In genomic region chr11:115381743-115382539, GRCm38 (mm10) we compare ENCODE assay signal across 8 mouse cellular contexts. TPM values are rescaled to one million over a fixed set of nuclear protein-coding genes. Genes with fewer than 3 reads are reported as not detected.
A peak's percentile ranks its signal among the peaks of the same experiment; 100 is the strongest.
DNase-seq lines count a peak whose midpoint lies in the region; ATAC-seq and TF ChIP-seq lines count a peak whose summit lies in the region.

Cdr2l (plus strand) TSS chr11:115381916.

- DNase-seq in spleen, adult 18-20 months, result peak; percentile 30 to 39
- no peak for DNase-seq in spleen, adult 12 weeks (ENCODE audit: low spot score)
- DNase-seq in embryonic facial prominence, embryonic 14.5 days (ENCODE audit: low spot score), result peak; percentile 97
- DNase-seq in heart, adult 9 months (ENCODE audit: low spot score in 2 of 2), result peak; percentile 94 to 96
- peak; percentile 94 for DNase-seq in kidney, adult 9 months
- peak; percentile 87 for DNase-seq in limb, embryonic 14.5 days (ENCODE audit: low spot score)
- peak; percentile 93 for DNase-seq in midbrain, postnatal 0 days (ENCODE audit: low spot score)
- peak; percentile 72 for DNase-seq in telencephalon, adult 2 months (ENCODE audit: low read depth, low spot score)

- no peak for TF ChIP-seq CTCF in midbrain, postnatal 0 days (IDR thresholded peaks at IDR 0.05)

- peak; percentile 91 for ATAC-seq in embryonic facial prominence, embryonic 14.5 days (ENCODE audit: low read depth)
- ATAC-seq in limb, embryonic 14.5 days (ENCODE audit: low FRiP score, low read depth), result peak; percentile 95
- ATAC-seq in midbrain, postnatal 0 days (ENCODE audit: low FRiP score), result peak; percentile 86

- peak; percentile 83; the same call in 1 of the 2 replicates for TF ChIP-seq POLR2A in limb, embryonic 14.5 days (IDR thresholded peaks at IDR 0.05; ENCODE audit: borderline replicate concordance, extremely low read depth, insufficient read depth, insufficient read length)

- H3K27me3 ChIP-seq in embryonic facial prominence, embryonic 14.5 days (replicated peaks; ENCODE audit: control insufficient read depth, insufficient read depth, low read length), result no peaks in the 10 kb centered on the region
- H3K27me3 ChIP-seq in limb, embryonic 14.5 days (ENCODE audit: control insufficient read depth, insufficient read depth, low read length), result no peaks in the 10 kb centered on the region
- H3K27me3 ChIP-seq in midbrain, postnatal 0 days (ENCODE audit: insufficient read depth, low read length), result no peaks in the 10 kb centered on the region

- H3K4me2 ChIP-seq in embryonic facial prominence, embryonic 14.5 days (ENCODE audit: low read depth, low read length), result peak within 1 kb of the TSS; percentile 70
- peak within 1 kb of the TSS; percentile 79 for H3K4me2 ChIP-seq in limb, embryonic 14.5 days (replicated peaks; ENCODE audit: low read depth, low read length, severe bottlenecking)
- peak within 1 kb of the TSS; percentile 82 for H3K4me2 ChIP-seq in midbrain, postnatal 0 days (ENCODE audit: low read depth, low read length, poor library complexity, severe bottlenecking)

- H3K4me1 ChIP-seq in embryonic facial prominence, embryonic 14.5 days (ENCODE audit: control insufficient read depth, insufficient read depth, low read length), result peaks cover 29% of the 10 kb centered on the region
- peaks cover 18% of the 10 kb centered on the region for H3K4me1 ChIP-seq in limb, embryonic 14.5 days (ENCODE audit: control insufficient read depth, insufficient read depth, low read length)
- H3K4me1 ChIP-seq in midbrain, postnatal 0 days (ENCODE audit: insufficient read depth, low read length), result peaks cover 17% of the 10 kb centered on the region

- peak within 1 kb of the TSS; percentile 89 for H3K9ac ChIP-seq in embryonic facial prominence, embryonic 14.5 days (ENCODE audit: low read depth, low read length)
- peak within 1 kb of the TSS; percentile 88 for H3K9ac ChIP-seq in limb, embryonic 14.5 days (ENCODE audit: low read depth, low read length, severe bottlenecking)
- H3K9ac ChIP-seq in midbrain, postnatal 0 days (replicated peaks; ENCODE audit: low read length, poor library complexity, severe bottlenecking), result peak within 1 kb of the TSS; percentile 97

- H3K9me3 ChIP-seq in embryonic facial prominence, embryonic 14.5 days (ENCODE audit: control insufficient read depth, low read length), result no peaks in the 10 kb centered on the region
- no peaks in the 10 kb centered on the region for H3K9me3 ChIP-seq in limb, embryonic 14.5 days (ENCODE audit: control insufficient read depth, low read length)
- no peaks in the 10 kb centered on the region for H3K9me3 ChIP-seq in midbrain, postnatal 0 days (ENCODE audit: low read length)

- peak within 1 kb of the TSS; percentile 82 for H3K4me3 ChIP-seq in embryonic facial prominence, embryonic 14.5 days (ENCODE audit: low read depth, low read length)
- H3K4me3 ChIP-seq in limb, embryonic 14.5 days (replicated peaks; ENCODE audit: low read length), result peak within 1 kb of the TSS; percentile 81
- peak within 1 kb of the TSS; percentile 90 for H3K4me3 ChIP-seq in midbrain, postnatal 0 days (ENCODE audit: low read depth, low read length)

- under 1% methylated on average over 30 of the region's 76 CpGs for WGBS in embryonic facial prominence, embryonic 14.5 days
- WGBS in limb, embryonic 14.5 days, result under 1% methylated on average over 38 of the region's 76 CpGs
- under 1% methylated on average over 71 of the region's 76 CpGs for WGBS in midbrain, postnatal 0 days

- peak within 1 kb of the TSS; percentile 86 for H3K27ac ChIP-seq in embryonic facial prominence, embryonic 14.5 days (replicated peaks; ENCODE audit: low read depth, low read length)
- peak within 1 kb of the TSS; percentile 87 for H3K27ac ChIP-seq in limb, embryonic 14.5 days (replicated peaks; ENCODE audit: low read depth, low read length)
- H3K27ac ChIP-seq in midbrain, postnatal 0 days (ENCODE audit: low read depth, low read length), result peak within 1 kb of the TSS; percentile 95

- H3K36me3 ChIP-seq in embryonic facial prominence, embryonic 14.5 days (ENCODE audit: control insufficient read depth, insufficient read depth, low read length), result no peaks in the 10 kb centered on the region
- H3K36me3 ChIP-seq in limb, embryonic 14.5 days (ENCODE audit: control insufficient read depth, insufficient read depth, low read length), result no peaks in the 10 kb centered on the region
- H3K36me3 ChIP-seq in midbrain, postnatal 0 days (ENCODE audit: insufficient read depth, low read length), result no peaks in the 10 kb centered on the region

RNA-seq across cellular contexts. Expression of gene Cdr2l, which starts in this region (rescaled TPM):
- polyA plus RNA-seq in embryonic facial prominence, embryonic 14.5 days (2014; fragmentation: Nextera tagmentation; extraction: Ambion mirVana), result 11.7 and 12.3 TPM in 2 replicates
- polyA plus RNA-seq in limb, embryonic 14.5 days (2012; rRNA removed), result 18.8 and 23.9 TPM in 2 replicates
- polyA plus RNA-seq in limb, embryonic 14.5 days (2014; fragmentation: Nextera tagmentation; extraction: Ambion mirVana), result 10.9 and 11.1 TPM in 2 replicates
- 66.0 and 68.8 TPM in 2 replicates for total RNA-seq in midbrain, postnatal 0 days (2014; rRNA removed)
- polyA plus RNA-seq in midbrain, postnatal 0 days (2015; fragmentation: Nextera tagmentation; extraction: Ambion mirVana), result 16.0 and 17.2 TPM in 2 replicates
